Mouse (Mus musculus): ENCODE data around the gene Foxa2.

The Foxa2 gene

GRCm38 (mm10) chr2:148004554-148005521 is 41.9 kb downstream of the Foxa2 start:
- DNase-seq (ENCODE audit: extremely low spot score, low spot score), result no peak

DNA sequence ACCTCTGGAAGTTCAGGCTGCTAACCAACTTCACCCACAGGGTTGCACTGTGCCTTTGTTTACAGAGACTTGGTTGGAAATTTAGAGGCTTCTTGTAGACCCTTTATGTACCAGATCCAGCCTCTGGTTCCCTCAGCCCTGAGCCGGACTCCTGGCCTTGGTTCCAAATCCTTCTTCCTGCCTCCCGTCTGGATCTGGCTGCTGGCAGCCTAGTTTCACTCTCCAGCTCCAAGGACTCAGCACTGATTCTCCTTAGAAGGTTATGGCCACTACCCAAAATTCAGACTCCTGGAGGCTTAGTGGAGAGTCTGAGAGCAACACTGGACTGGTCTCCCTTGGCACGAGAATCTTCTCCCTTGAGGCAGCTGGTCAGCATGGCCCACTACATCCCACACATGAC is 43.3 kb downstream of the Foxa2 start:
- DNase-seq (ENCODE audit: extremely low spot score, low spot score), result no peak

DNA sequence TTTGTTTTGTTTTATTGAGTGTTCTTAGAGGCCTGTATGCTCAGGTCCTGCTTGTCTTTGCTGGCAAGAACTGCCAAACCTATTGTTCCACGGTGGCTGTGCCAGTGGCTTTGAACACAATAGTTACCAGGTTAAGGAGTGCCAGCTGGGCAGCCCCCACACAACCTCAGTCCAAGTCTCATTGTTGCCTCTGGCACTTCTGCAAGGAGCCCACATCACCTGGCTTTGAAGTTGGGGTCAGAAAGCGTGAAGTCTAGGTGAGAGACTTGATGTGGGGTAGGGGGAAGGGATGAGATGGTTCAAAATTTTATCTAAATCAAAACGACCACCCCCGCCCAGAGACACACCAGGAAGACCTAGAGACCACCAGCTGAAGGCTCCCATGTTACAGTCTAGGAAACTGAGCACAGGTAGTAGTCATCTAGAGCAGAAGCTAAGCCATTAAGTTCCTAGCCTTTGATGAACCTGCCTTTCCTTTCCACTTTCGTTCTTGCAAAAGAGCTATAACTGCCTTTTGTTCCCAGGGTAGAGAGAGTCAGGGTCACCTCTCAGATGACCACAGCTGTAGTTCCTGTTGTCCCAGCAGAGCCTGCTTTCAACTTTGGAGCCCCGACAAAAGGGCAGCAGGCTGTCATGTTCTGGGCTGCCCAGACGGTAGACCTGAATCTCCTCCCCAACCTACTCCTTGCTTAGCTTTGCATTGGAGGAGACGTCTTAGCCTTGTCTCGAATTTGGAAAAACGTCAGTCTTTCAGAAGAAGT is 48.4 kb downstream of the Foxa2 start:
- DNase-seq (ENCODE audit: extremely low spot score, low spot score), result no peak

- DNase-seq (ENCODE audit: extremely low spot score, low spot score), result no peak
Observed at GRCm38 (mm10) chr2:147996781-147997180, 50.0 kb downstream of the Foxa2 start.

GRCm38 (mm10) chr2:147993821-147994220 is 52.9 kb downstream of the Foxa2 start:
- no peak for DNase-seq (ENCODE audit: extremely low spot score, low spot score)

DNA sequence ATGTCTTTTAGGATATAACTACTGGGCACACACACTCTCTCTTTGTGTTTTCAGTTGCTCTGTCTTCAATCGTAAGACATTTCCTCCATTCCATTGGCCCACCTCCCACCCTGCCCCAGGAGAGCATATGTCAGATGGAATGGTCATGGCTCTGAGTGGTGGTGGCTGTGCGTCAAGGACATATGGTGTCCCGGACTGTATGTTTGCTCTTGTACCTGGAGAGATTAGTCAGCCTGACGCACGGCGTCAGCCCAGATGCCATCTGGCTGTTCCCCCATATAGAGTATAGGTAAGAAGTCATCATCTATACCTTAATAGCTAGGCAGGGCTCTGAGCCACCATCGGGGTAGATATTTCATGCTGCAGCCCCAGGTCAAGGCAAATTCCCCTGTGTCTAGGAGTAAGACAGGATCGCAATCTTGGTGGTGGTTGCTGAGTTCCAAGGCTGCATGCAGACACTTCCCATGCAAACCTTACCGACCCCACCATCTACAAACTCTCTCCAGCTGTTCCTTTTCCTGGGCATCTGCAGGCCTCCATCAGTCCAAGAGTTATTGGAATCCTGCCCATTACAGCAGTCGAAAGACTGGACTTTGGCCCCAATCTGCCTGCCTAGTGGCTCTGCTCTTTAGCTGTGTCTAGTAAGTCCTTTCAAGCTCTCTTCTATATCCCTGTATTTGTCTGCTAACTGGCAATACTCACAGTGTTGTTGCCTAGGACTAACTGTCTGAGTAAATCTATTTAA is 53.7 kb downstream of the Foxa2 start:
- no peak for DNase-seq (ENCODE audit: extremely low spot score, low spot score)
